Mouse (Mus musculus): ENCODE results near the gene Actn4.

DNA sequence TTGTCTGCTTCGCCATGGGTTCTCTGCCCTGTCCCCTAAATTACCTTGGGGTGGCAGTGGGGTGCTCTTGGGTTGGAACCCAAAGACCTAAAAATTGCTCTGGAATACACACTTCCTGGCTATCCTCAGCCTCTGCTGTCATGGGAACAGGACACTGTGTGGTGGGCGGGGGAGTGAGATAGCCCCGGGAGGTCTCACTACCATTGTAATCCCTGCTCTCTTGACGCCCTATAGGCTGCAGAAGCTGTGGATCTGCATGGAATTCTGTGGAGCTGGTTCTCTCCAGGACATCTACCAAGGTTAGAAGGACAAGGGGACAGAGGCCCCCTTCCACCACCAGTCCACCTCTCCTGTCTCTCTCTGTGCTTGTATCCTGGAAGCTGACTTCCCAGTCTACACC, 21.7 kb upstream of the Actn4 start:
- no peak for TF ChIP-seq CTCF (IDR thresholded peaks at IDR 0.05; ENCODE audit: control insufficient read depth, insufficient read depth, insufficient read length)
- TF ChIP-seq MAX (IDR thresholded peaks at IDR 0.05) = no peak
- no peak for TF ChIP-seq USF1 (IDR thresholded peaks at IDR 0.05; ENCODE audit: low read depth)
